Mouse (Mus musculus): ENCODE data around the gene Eftud2.

- TF ChIP-seq CTCF (IDR thresholded peaks at IDR 0.05; ENCODE audit: low read depth): no peak
- TF ChIP-seq EP300 (IDR thresholded peaks at IDR 0.05; ENCODE audit: low read depth): no peak
Observed at GRCm38 (mm10) chr11:102835549-102835948, 45.2 kb downstream of the Eftud2 start, which contains the start of gene Higd1b.

All from heart, postnatal 0 days (tissue).